Mouse (Mus musculus) MEL (cell line): ENCODE results near the gene Nkap.

Experiments used
- CTCF ChIP-seq, 3 experiments: IDR thresholded peaks in 2 of 3; conservative IDR thresholded peaks in 1 of 3; 2 replicates each; pipeline ENCODE4 v1.5.1; 2011 to 2012; ENCODE audit warnings: low read length in 3 of 3, low read depth in 2 of 3, mild to moderate bottlenecking in 2 of 3, improper control_type of control experiment in 1 of 3, inconsistent platforms in 1 of 3, mixed read lengths in 1 of 3, moderate library complexity in 1 of 3; ENCODE audit not compliant: control insufficient read depth in 1 of 3, insufficient read depth in 1 of 3, poor library complexity in 1 of 3, severe bottlenecking in 1 of 3
- E2F4 ChIP-seq: IDR thresholded peaks from 2 replicates; pipeline ENCODE4 v1.6.1; 2011; ENCODE audit warnings: low read depth, low read length, improper control_type of control experiment, borderline replicate concordance
- GATA1 ChIP-seq: IDR thresholded peaks from 2 replicates; pipeline ENCODE4 v1.6.1; 2011; ENCODE audit warnings: low read depth, low read length, improper control_type of control experiment
- POLR2A ChIP-seq, 2 experiments: IDR thresholded peaks; 2 replicates each; pipeline ENCODE4 v1.6.1; 2011 to 2012; ENCODE audit warnings: low read length in 2 of 2, mild to moderate bottlenecking in 2 of 2, control low read depth in 1 of 2, improper control_type of control experiment in 1 of 2, low read depth in 1 of 2, moderate library complexity in 1 of 2; ENCODE audit not compliant: control insufficient read depth in 1 of 2, insufficient read depth in 1 of 2, poor library complexity in 1 of 2
- POLR2AphosphoS2 ChIP-seq: IDR thresholded peaks from 2 replicates; pipeline ENCODE4 v1.6.1; 2011; ENCODE audit warnings: low read length, improper control_type of control experiment
- SIN3A ChIP-seq: IDR thresholded peaks from 2 replicates; pipeline ENCODE4 v1.6.1; 2012; ENCODE audit warnings: low read length, improper control_type of control experiment, inconsistent platforms
- TAL1 ChIP-seq: IDR thresholded peaks from 2 replicates; pipeline ENCODE4 v1.6.1; 2012; ENCODE audit warnings: mild to moderate bottlenecking, inconsistent platforms, low read length, moderate library complexity, mixed read lengths
- TCF12 ChIP-seq: IDR thresholded peaks from 2 replicates; pipeline ENCODE4 v1.6.1; 2014; ENCODE audit warnings: low read depth, mild to moderate bottlenecking, inconsistent platforms, low read length, improper control_type of control experiment, moderate library complexity
- UBTF ChIP-seq: IDR thresholded peaks from 2 replicates; pipeline ENCODE4 v1.6.1; 2012; ENCODE audit warnings: low read depth, mild to moderate bottlenecking, inconsistent platforms, low read length, improper control_type of control experiment, moderate library complexity, borderline replicate concordance; ENCODE audit not compliant: insufficient read depth
- USF1 ChIP-seq: IDR thresholded peaks from 2 replicates; pipeline ENCODE4 v1.6.1; 2014; ENCODE audit warnings: low read depth, mild to moderate bottlenecking, inconsistent platforms, low read length, improper control_type of control experiment, moderate library complexity

- TF ChIP-seq E2F4 (no peak), UBTF (no peak), TCF12 (no peak), USF1 (no peak), CTCF (IDR thresholded peaks at IDR 0.05 in 2 of 3, conservative IDR thresholded peaks at IDR 0.05 in 1 of 3; ENCODE audit: control insufficient read depth in 1 of 3, insufficient read depth in 1 of 3, low read depth in 2 of 3, low read length in 3 of 3, poor library complexity in 1 of 3, severe bottlenecking in 1 of 3) (no peak), TAL1 (no peak), POLR2A (IDR thresholded peaks at IDR 0.05; ENCODE audit: control insufficient read depth in 1 of 2, insufficient read depth in 1 of 2, low read depth in 1 of 2, low read length in 2 of 2, poor library complexity in 1 of 2) (no peak), GATA1 (no peak), POLR2AphosphoS2 (no peak), SIN3A (no peak)
Measured at GRCm38 (mm10) chrX:37120212-37120611, 6.4 kb upstream of the Nkap start.
